Mouse (Mus musculus) erythroblast, embryonic 14.5 days (primary cell): ENCODE measurements around the gene Pld4. TPM values are rescaled to one million over a fixed set of nuclear protein-coding genes. Genes with fewer than 3 reads are reported as not detected.

Experiments
- H3K27me3 ChIP-seq: 2 replicates; pipeline ENCODE4 v1.6.1; 2012; ENCODE audit warnings: inconsistent platforms; ENCODE audit not compliant: control insufficient read depth
- H3K36me3 ChIP-seq: 2 replicates; pipeline ENCODE4 v1.6.1; 2012; ENCODE audit warnings: mild to moderate bottlenecking, inconsistent platforms; ENCODE audit not compliant: control insufficient read depth
- H3K4me1 ChIP-seq: 2 replicates; pipeline ENCODE4 v1.6.1; 2012; ENCODE audit warnings: inconsistent platforms; ENCODE audit not compliant: control insufficient read depth
- H3K4me3 ChIP-seq: replicated peaks from 2 replicates; pipeline ENCODE3; 2012; ENCODE audit warnings: moderate library complexity, mild to moderate bottlenecking, inconsistent platforms
- H3K9me3 ChIP-seq: 2 replicates; pipeline ENCODE4 v1.6.1; 2012; ENCODE audit warnings: low read length, inconsistent platforms, mixed read lengths; ENCODE audit not compliant: control insufficient read depth
- GATA1 ChIP-seq: IDR thresholded peaks from 2 replicates; pipeline ENCODE4 v1.6.1; 2012; ENCODE audit warnings: low read length, inconsistent platforms, mixed read lengths
- TAL1 ChIP-seq: IDR thresholded peaks from 3 replicates; pipeline ENCODE4 v1.6.1; 2012; ENCODE audit warnings: low read length, inconsistent platforms, mixed read lengths
- polyA plus RNA-seq: library from polyadenylated mRNA; stranded (reverse); fragments of >175 nt; gene quantifications from 2 replicates; pipeline ENCODE4 v1.2.3, GENCODE M21; 2012

Pld4 gene
- polyA plus RNA-seq, 1 experiment = 0.24 TPM

DNA sequence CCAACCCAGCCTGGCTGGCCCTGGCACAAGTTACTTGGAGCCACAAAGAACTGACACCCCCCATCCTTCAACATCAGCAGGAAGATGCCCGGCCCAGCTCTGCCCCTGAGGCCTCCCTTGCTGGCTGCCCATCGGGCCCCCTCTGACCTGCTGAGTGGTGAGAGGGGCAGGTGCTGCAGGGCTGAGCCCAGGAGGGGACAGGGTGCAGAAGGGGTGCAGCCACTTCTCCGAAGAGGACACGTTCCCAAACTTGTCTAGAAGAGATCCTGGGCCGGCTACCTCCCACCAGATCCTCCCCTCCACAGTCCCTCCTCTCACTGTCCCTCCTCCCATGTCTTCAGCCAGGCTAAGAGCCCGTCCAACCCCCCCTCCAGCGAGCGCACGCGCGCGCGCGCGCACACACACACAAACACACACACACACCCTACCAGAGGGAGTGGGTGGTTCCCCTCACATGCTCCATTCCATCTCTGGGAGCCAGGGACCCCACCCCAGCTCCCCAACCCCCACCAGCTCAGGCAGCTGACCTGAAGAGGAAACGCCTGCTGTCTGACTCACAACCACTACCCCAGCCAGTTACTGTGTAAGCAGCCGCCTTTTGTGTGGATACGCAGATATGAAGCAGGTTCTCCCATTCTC lies 35.1 kb downstream of the Pld4 start:
- Histone ChIP-seq H3K9me3 (no peaks in the 10 kb centered on the region), H3K27me3 (peaks cover 18% of the 10 kb centered on the region), H3K4me3 (no peak overlapping the region), H3K4me1 (no peaks in the 10 kb centered on the region; the same call in 1 of the 2 replicates), H3K36me3 (no peaks in the 10 kb centered on the region)
- TF ChIP-seq TAL1 (no peak), GATA1 (no peak)

DNA sequence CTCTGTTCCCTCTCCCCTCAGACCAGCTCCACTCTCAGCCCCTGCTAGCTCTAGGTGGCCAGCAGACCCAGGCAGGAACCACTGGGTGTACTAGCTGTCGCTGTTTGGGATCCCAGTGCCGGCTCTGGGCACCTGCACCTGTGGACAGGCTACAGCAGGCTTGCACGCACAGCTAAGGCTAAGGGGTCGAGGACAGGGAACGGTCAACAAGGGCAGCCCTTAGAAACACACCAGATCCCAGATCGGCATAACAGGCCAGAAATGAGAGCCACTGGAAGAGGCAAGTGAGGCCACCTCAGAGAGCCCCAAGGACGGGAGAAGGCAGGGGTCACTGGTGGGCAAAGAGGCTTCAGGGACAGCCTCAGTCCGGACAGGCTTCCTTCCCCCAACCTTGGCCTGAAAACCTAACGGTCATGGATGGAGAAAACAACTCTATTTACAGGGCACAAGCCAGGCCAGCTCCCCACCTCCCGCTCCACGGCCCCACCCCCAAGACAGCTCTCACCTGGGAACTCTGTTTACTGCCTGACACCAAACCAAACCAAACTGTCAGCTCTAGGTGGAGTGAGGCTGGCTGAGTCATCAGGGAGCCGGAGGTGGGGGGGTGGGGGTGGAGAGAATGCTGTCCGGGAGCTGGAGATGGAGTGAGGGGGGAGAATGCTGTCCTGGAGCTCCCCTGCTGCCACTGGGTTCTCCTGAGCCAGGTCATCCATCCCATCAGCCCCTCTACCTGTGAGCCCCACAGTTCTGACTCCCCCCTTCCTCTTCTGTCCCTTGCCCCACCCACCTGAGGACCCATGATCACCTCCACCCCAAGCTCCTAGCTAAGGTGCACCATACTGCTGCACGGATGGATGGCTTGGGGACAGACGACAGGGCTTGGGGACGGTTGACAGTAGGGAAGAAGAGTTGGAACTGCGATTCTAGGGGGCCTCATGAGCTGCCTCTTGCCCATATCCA lies 36.4 kb downstream of the Pld4 start:
- Histone ChIP-seq H3K4me3 (no peak overlapping the region), H3K9me3 (no peaks in the 10 kb centered on the region), H3K27me3 (peaks cover 31% of the 10 kb centered on the region), H3K4me1 (no peaks in the 10 kb centered on the region; the same call in 1 of the 2 replicates), H3K36me3 (no peaks in the 10 kb centered on the region)
- TF ChIP-seq TAL1 (no peak), GATA1 (no peak)

DNA sequence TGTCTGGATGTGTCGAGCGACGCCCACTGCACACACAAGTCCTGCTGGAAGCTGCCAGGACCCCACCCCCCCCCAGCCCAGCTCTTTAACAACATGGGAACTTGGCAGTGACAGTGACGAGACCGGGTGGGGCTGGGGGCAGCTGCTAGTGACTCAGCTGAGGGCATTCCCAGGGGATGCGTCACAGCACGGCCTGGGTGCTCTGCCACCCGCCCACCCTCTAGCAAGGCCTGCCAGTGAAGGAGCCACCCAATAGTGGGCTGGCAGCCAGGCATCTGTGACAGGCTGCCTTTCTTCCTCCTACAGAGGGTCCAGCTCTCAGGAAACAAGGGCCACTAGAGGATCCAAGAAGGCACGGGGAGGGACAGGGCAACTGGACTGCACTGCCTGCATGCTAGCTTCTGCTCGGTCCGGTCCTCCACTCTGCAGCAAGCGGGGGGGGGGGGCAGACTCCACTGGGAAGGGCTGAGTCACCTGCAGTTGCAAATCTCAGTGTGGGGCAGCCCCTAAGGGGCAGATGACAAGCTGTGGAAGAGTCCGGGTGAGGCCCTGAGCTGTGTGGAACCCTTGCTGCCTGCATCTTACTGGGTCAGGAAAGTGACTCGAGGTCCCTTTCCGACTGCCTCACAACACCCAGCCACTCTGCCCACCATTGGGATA lies 37.3 kb downstream of the Pld4 start:
- TF ChIP-seq GATA1 (no peak), TAL1 (no peak)
- Histone ChIP-seq H3K4me1 (peaks cover 3% of the 10 kb centered on the region), H3K27me3 (peaks cover 40% of the 10 kb centered on the region), H3K36me3 (no peaks in the 10 kb centered on the region), H3K4me3 (no peak overlapping the region), H3K9me3 (no peaks in the 10 kb centered on the region)

DNA sequence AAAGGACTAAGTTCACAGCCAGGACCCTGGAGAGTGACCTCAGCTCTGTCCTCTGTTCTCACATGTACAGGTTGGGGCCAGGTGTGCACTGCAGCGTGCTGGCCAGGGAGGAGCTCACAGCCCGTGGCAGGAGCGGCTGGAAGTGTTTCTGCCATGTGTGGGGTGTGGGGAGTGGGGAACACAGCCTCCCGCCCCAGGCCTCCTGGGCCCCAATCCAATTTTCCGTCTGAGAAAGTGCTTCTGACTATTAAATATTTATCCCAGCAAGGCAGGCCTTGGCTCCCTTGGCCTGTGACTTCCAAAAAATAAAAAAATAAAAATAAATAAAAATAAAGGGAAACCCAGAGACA lies 37.9 kb downstream of the Pld4 start:
- Histone ChIP-seq H3K4me1 (peaks cover 3% of the 10 kb centered on the region), H3K4me3 (no peak overlapping the region), H3K9me3 (no peaks in the 10 kb centered on the region), H3K36me3 (no peaks in the 10 kb centered on the region), H3K27me3 (peaks cover 46% of the 10 kb centered on the region)
- no peak for TF ChIP-seq TAL1
- TF ChIP-seq GATA1 = no peak

DNA sequence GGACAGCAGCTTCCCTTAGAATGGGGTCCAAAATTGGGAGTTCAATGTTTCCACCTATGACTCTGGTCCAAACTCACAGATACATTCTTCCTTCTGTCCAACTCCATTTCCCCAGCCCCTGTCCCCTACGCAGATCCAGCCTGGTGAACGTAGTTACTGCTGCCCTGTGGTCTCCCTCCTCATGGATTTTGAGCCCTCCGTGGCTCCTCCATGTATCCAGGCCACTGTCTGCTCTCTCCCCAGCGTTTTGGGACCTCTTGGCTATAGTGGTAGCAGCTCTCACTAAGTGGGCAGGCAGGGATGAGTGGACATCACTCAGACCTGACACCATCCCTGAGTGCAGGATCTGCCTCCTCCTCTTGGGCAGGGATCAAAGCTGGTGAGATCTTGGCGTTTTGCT lies 38.3 kb downstream of the Pld4 start:
- H3K4me1 ChIP-seq = peaks cover 3% of the 10 kb centered on the region
- no peaks in the 10 kb centered on the region for H3K36me3 ChIP-seq
- no peaks in the 10 kb centered on the region for H3K9me3 ChIP-seq
- H3K4me3 ChIP-seq = no peak overlapping the region
- peaks cover 50% of the 10 kb centered on the region for H3K27me3 ChIP-seq
- TF ChIP-seq GATA1 (no peak), TAL1 (no peak)

DNA sequence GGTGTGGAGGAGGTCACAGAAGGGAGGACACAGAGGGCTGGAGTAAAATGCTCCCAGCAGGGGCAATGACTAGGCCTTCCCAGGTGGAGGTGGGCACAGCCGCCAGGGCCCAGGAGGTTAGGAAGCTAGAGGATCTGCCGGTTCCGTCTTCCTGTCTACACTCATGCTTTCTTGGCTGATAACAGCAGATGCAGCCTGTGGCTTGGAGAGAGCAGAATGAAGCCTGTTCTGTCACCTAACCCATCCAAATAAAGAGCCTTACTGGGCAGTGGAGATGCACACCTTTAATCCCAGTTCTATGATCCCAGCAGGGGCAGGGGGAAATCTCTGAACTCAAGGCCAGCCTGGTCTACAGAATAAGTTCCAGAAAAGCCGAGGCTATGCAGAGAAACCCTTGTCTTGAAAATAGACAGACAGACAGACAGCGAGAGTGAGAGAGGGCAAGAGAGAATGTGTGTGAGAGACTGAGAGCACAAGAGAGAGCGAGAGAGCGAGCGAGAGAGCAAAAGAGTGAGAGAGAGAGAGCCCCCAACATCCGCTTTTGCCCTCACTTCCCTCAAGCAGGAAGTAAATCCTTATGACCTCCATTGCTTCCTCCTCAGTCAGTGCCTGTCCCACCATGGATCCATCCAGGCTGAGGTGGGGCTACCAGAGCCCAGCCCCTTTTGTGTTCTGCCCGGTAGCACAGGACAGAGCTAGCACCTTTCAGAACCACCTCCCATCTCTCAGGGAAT lies 38.9 kb downstream of the Pld4 start:
- H3K4me3 ChIP-seq = no peak overlapping the region
- H3K27me3 ChIP-seq = peaks cover 57% of the 10 kb centered on the region
- TF ChIP-seq GATA1 (no peak), TAL1 (no peak)
- peaks cover 3% of the 10 kb centered on the region for H3K4me1 ChIP-seq
- no peaks in the 10 kb centered on the region for H3K9me3 ChIP-seq
- H3K36me3 ChIP-seq = no peaks in the 10 kb centered on the region

DNA sequence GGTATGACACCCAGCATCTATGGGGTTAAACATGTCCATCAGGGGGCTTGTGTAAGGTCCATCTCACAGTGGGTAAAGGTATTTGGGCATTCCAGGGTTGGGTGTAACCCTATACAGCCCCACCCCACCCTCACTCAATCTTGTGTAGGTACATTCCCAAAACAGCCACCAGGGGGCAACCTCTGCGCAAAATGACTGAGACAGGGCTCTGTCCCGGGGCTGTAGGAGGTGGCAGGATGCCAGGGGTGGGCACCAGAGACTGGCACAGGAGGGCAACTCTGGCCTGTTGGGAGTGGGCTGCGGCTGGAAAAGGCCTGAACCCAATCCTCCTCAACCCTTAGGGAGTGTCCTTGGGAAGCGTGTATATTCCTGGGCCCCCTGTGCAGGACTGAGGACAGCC lies 40.0 kb downstream of the Pld4 start:
- Histone ChIP-seq H3K4me1 (peaks cover 3% of the 10 kb centered on the region), H3K9me3 (no peaks in the 10 kb centered on the region), H3K4me3 (no peak overlapping the region), H3K36me3 (no peaks in the 10 kb centered on the region), H3K27me3 (peaks cover 66% of the 10 kb centered on the region)
- no peak for TF ChIP-seq GATA1
- no peak for TF ChIP-seq TAL1

DNA sequence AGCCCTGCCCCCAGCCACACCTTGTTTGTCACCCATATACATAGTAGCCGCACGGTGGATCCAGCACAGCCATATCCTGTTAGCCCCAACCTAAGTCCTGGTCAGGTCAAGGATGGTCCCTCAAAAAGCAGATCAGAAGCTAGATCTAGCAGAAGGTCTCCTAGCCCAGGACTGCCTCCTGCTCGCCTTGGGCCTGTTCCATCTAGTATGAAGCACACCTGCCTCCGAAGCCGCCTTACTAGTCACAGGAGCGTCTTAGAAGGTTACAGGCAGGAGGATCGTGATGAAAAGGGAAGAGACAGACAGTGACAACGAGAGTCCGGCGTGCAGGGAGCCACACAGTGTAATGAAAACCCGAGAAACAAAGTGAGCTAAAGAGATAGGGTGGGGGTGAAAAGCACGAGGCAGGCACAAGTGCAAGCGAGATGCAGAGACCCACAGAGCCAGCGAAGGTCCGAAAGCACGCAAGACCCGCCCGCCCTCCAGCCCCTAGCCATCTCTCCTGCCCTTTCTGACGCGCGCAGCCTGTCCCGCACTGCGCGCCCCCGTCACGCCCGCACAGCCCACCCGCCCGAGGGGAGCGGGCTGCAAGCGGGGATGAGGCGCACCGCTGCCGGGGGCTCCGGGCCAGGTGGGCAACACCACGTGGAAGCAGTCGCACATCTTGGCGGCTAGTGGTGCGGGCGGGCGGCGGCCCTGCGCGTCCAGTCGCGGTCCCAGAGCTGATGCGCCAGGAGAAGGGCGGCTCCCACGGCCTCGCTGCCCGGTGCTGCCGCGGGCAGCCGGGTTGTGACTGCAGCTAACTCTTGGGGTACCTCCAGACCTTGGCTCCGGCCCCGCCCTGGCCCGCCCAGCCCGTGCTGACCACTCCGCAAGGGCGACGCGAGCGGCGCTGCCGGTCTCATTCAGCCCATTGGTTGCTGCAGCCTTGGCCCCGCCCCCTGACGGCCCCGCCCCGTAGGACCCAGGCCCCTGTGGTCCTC lies 41.7 kb downstream of the Pld4 start, which contains the start of gene Ahnak2:
Gene Ahnak2, minus strand, starts transcription at position 794 of the 983 bp plus-strand sequence.
- Histone ChIP-seq H3K9me3 (no peaks in the 10 kb centered on the region), H3K4me1 (peaks cover 3% of the 10 kb centered on the region), H3K36me3 (no peaks in the 10 kb centered on the region), H3K27me3 (peaks cover 73% of the 10 kb centered on the region), H3K4me3 (no peak within 1 kb of the TSS)
- no peak for TF ChIP-seq TAL1
- TF ChIP-seq GATA1 = no peak
